Mouse (Mus musculus) lung, embryonic 16.5 days (tissue): ENCODE results near the gene Scaper. TPM values are rescaled to one million over a fixed set of nuclear protein-coding genes. Genes with fewer than 3 reads are reported as not detected.

Source experiments
- ATAC-seq: fragments of 200-750 bp; cut with Nextera tagmentation; 2 replicates; pipeline ENCODE4 v1.8.0; 2017; ENCODE audit warnings: low read depth, mild to moderate bottlenecking, moderate library complexity
- H3K27ac ChIP-seq: fragments of 300-500 bp; sonication (generic); 2 replicates; pipeline ENCODE4 v1.5.1; 2014; ENCODE audit warnings: mild to moderate bottlenecking, control low read depth, low read length
- H3K27me3 ChIP-seq: fragments of 300-500 bp; sonication (generic); 2 replicates; pipeline ENCODE4 v1.6.1; 2014; ENCODE audit warnings: low read depth, low read length, mixed read lengths; ENCODE audit not compliant: control insufficient read depth, insufficient read depth
- H3K36me3 ChIP-seq: fragments of 300-500 bp; sonication (generic); 2 replicates; pipeline ENCODE4 v1.6.1; 2014; ENCODE audit warnings: low read length; ENCODE audit not compliant: control insufficient read depth, insufficient read depth
- H3K4me1 ChIP-seq: fragments of 300-500 bp; sonication (generic); replicated peaks from 2 replicates; pipeline ENCODE4 v1.6.1; 2014; ENCODE audit warnings: low read length, mixed read lengths; ENCODE audit not compliant: control insufficient read depth, insufficient read depth
- H3K4me2 ChIP-seq: fragments of 300-500 bp; sonication (generic); 2 replicates; pipeline ENCODE4 v1.6.1; 2014; ENCODE audit warnings: low read depth, low read length, control low read depth
- H3K4me3 ChIP-seq: fragments of 300-500 bp; sonication (generic); 2 replicates; pipeline ENCODE4 v1.5.1; 2014; ENCODE audit warnings: mild to moderate bottlenecking, low read length, control low read depth
- H3K9ac ChIP-seq: fragments of 300-500 bp; sonication (generic); 2 replicates; pipeline ENCODE4 v1.6.1; 2014; ENCODE audit warnings: low read length, control low read depth
- H3K9me3 ChIP-seq: fragments of 300-500 bp; sonication (generic); 2 replicates; pipeline ENCODE4 v1.6.1; 2016; ENCODE audit warnings: low read length; ENCODE audit not compliant: control insufficient read depth
- WGBS: fragments of 180-500 bp; shearing (Covaris S2); extraction: QIAGEN DNeasy Blood & Tissue Kit; methylation state at CpG from one replicate; pipeline ENCODE4 v1.1.7; 2014; 5-methylcytosine and 5-hydroxymethylcytosine counted together
- polyA plus RNA-seq: library from polyadenylated mRNA; unstranded; fragments of >200 nt; fragmentation: Nextera tagmentation; extraction: Ambion mirVana; gene quantifications from 2 replicates; pipeline ENCODE4 v1.2.1, GENCODE M21; 2015

The Scaper gene
- polyA plus RNA-seq, 1 experiment from 2014 or later: 7.3 TPM

DNA sequence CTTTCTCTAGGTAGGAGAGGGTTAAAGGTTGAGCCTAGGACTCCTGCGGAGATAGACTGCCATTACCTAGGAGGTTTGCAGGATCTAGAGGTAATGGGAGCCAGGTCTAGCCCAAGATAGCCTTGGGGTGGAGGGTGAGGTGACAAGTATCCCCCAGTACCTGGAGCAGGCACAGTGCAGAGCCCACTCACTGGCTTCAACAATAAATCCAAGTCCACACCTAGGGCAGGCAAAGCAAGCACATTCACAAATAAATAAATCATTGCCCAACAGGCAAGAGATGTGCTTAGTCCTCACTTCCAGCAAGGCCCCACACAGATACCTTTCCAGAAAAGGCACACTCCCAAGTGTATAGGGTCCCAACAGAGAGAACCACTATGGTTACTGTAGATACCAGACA lies 398.9 kb downstream of the Scaper start:
- 13% methylated on average over 1 of the region's 1 CpGs for WGBS
- Histone ChIP-seq H3K9ac (no peak overlapping the region), H3K27me3 (peaks cover 63% of the 10 kb centered on the region), H3K36me3 (no peaks in the 10 kb centered on the region), H3K4me1 (peaks cover 17% of the 10 kb centered on the region), H3K9me3 (no peaks in the 10 kb centered on the region), H3K27ac (no peak overlapping the region), H3K4me3 (no peak overlapping the region), H3K4me2 (no peak overlapping the region)
- no peak for ATAC-seq

DNA sequence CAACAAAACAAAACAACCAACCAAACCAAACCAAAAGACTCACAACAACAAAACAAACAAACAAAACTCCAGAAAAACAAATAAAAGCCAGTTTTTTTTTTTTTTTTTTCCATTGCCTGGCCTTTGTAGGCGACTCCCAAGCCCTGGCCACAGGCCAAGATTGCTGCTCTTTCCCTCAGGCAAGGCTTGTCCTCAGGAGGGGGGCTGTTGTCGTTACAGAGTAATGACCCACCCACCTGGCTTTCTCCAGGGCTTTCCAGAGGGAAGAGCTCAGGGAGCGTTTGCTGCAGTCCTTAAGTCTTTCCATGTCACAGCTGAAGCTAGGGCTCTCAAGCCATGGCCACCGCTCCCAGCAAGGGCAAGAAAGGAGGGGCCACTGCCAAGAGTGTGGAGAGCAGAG lies 399.5 kb downstream of the Scaper start, which contains the start of gene Isl2:
TSS of gene Isl2 (plus strand) at position 296 of the 400 bp plus-strand sequence.
- no peaks in the 10 kb centered on the region for H3K36me3 ChIP-seq
- H3K4me2 ChIP-seq: no peak within 1 kb of the TSS
- no peak for ATAC-seq
- peaks cover 57% of the 10 kb centered on the region for H3K27me3 ChIP-seq
- no peak within 1 kb of the TSS for H3K27ac ChIP-seq
- H3K4me3 ChIP-seq: no peak within 1 kb of the TSS
- peaks cover 17% of the 10 kb centered on the region for H3K4me1 ChIP-seq
- 8% methylated on average over 4 of the region's 4 CpGs for WGBS
- H3K9ac ChIP-seq: no peak within 1 kb of the TSS
- no peaks in the 10 kb centered on the region for H3K9me3 ChIP-seq

DNA sequence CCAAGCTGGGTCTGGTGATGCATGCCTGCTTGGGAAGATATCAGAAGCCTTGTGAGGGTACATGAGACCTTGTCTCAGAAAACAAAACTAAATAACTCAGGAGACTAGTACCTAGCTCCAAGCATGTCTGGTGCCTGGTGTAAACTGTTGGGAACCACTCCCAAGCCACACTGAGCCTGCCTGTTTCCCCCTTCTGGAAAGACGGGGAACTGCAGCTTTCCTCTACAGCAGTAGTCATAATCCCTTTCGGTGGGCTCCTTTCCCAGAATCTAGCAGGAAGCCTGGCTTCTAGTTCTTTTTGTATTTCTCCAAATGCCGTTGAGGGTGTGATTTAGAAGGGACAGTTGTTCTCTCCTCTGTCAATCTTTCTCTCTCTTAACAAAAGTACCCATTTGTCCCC lies 402.0 kb downstream of the Scaper start:
- no peak overlapping the region for H3K27ac ChIP-seq
- H3K4me2 ChIP-seq: no peak overlapping the region
- no peaks in the 10 kb centered on the region for H3K9me3 ChIP-seq
- H3K4me1 ChIP-seq: peaks cover 5% of the 10 kb centered on the region
- no peak overlapping the region for H3K9ac ChIP-seq
- ATAC-seq: 0 out of 2 replicates have a peak, but pooled peaks have one; percentile 35
- peaks cover 36% of the 10 kb centered on the region for H3K27me3 ChIP-seq
- H3K36me3 ChIP-seq: no peaks in the 10 kb centered on the region
- no peak overlapping the region for H3K4me3 ChIP-seq
- WGBS: 22% methylated on average over 3 of the region's 3 CpGs

DNA sequence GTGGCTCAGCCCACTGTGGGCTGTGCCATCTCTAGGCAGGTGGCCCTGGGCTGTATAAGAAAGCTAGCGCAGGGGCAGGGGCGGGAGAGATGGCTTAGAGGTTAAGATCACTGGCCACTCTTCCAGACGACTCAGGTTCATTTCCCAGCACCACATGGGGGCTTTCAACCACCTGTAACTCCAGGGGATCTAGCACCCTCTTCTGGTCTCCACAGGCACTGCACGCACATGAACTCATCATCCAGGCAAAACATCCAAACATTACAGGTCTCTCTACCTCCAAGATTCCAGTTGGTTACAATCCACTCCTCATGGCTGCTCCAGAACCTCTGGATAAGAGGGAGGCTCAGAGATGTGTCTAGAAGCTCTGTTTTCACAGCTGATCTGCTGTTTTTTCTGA lies 412.2 kb downstream of the Scaper start:
- WGBS: 47% methylated on average over 4 of the region's 4 CpGs
- no peaks in the 10 kb centered on the region for H3K4me1 ChIP-seq
- no peaks in the 10 kb centered on the region for H3K9me3 ChIP-seq
- no peak for ATAC-seq
- no peak overlapping the region for H3K4me2 ChIP-seq
- no peak overlapping the region for H3K27ac ChIP-seq
- H3K4me3 ChIP-seq: no peak overlapping the region
- H3K9ac ChIP-seq: no peak overlapping the region
- no peaks in the 10 kb centered on the region for H3K36me3 ChIP-seq
- no peaks in the 10 kb centered on the region for H3K27me3 ChIP-seq

DNA sequence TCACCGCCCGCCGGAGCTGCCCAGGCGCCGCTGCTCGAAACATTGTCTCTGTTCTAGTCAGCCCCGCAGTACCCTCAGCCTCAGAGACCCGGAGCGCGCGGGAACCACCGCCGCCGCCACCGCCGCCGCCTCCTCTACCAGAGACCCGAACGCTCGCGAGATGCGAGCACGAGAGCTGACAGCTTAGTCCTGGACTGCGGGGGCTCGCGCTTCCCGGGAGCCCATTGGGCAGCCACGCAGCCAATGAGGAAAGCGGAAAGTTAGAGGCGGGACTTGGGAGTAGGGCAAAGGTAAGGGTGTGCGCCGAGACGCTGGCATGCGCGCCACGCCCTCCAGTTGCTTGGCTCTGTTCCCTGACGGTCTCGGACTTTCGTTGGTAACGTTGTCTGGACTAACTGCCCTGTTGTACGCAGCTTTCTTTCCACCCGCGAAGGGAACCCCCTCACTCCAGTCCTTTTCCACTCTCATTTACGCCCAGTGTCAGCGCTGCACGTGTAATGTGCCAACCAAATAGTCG lies 425.8 kb downstream of the Scaper start, which contains the start of gene Etfa:
TSS of gene Etfa (minus strand) at position 217 of the 517 bp plus-strand sequence.
- ATAC-seq: peak; percentile 100
- Histone ChIP-seq H3K4me1 (peaks cover 14% of the 10 kb centered on the region; the same call in 1 of the 2 replicates), H3K9ac (peak within 1 kb of the TSS; percentile 96), H3K9me3 (no peaks in the 10 kb centered on the region), H3K4me3 (peak within 1 kb of the TSS; percentile 98), H3K27ac (peak within 1 kb of the TSS; percentile 94), H3K36me3 (no peaks in the 10 kb centered on the region), H3K27me3 (no peaks in the 10 kb centered on the region; the same call in none of the 2 replicates), H3K4me2 (peak within 1 kb of the TSS; percentile 91)
- under 1% methylated on average over 47 of the region's 47 CpGs for WGBS

DNA sequence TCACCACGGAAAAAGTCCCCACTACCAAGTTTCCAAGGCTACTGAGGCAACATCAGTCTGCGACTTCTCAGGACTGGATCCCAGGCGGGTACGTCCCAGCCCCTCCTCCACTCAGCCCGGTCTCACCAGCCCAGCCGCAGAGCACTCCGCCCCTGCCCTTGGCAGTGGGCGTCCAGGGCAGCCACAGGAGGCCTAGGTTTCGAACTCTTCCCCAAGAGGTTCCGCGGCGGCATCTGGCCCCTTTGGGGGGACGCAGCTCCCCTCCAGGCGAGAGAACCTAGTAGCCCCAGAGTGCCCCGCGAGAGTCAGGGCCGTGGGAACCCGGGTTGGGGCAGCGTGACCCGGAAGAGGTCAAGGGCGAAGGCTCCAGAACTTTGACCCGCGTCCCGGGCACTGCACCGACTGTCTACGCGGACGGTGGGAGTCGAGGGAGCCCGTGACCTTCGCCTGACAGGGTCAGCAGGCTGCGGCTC lies 426.4 kb downstream of the Scaper start:
- Histone ChIP-seq H3K4me3 (peak overlapping the region; percentile 98), H3K9ac (peak overlapping the region; percentile 96), H3K4me1 (peaks cover 14% of the 10 kb centered on the region; the same call in 1 of the 2 replicates), H3K4me2 (peak overlapping the region; percentile 91), H3K9me3 (no peaks in the 10 kb centered on the region), H3K36me3 (no peaks in the 10 kb centered on the region), H3K27ac (peak overlapping the region; percentile 94), H3K27me3 (no peaks in the 10 kb centered on the region; the same call in 1 of the 2 replicates)
- WGBS: under 1% methylated on average over 32 of the region's 32 CpGs
- ATAC-seq: peak; percentile 85

DNA sequence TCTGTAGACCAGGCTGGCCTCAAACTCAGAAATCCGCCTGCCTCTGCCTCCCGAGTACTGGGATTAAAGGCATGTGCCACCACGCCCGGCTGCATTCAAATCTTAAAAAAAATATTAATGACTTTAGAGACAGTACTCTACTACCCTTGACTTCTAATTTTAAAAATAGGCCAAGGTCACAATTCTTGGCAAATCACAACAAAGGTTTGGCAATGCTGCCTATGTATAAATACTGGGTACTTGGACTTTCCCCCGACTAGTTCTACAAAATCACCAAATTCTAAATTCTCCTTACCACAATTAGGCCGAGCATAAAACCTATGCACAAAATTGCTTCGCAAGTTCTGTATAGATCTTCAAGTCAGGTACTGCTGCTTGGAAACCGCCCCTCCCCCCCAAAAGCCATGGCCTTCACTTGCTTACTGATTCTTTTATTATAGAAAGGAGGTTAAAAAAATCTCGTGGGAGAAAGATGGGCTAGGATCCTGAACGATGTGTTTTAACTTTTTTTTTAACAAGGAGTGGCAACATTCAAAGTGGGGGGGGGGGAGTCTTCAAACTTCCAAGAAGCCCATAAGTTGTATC lies 427.2 kb downstream of the Scaper start:
- peak overlapping the region; percentile 98 for H3K4me3 ChIP-seq
- 74% methylated on average over 10 of the region's 10 CpGs for WGBS
- no peaks in the 10 kb centered on the region for H3K9me3 ChIP-seq
- H3K36me3 ChIP-seq: no peaks in the 10 kb centered on the region
- ATAC-seq: no peak
- H3K4me2 ChIP-seq: peak overlapping the region; percentile 91
- no peak overlapping the region for H3K9ac ChIP-seq
- H3K27ac ChIP-seq: no peak overlapping the region
- peaks cover 14% of the 10 kb centered on the region; the same call in 1 of the 2 replicates for H3K4me1 ChIP-seq
- H3K27me3 ChIP-seq: no peaks in the 10 kb centered on the region; the same call in 1 of the 2 replicates

DNA sequence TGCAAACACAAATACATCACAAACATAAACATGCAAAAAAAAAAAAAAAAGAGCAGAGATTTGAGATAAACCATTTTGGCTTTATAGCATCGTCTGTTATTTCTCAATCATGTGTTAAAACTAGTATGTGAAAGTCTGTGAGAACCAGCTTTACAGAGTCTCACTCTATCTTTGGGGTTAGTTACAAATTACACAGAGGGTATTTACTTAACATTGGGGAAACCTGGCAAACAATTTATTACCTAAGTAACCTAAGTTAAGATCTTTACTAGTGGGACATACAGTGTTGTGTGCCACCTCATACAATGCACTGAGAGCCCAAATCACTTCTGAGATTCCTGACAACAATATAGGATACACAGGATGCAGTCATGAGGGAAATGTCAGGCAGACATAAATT lies 428.2 kb downstream of the Scaper start:
- peaks cover 14% of the 10 kb centered on the region; the same call in 1 of the 2 replicates for H3K4me1 ChIP-seq
- H3K36me3 ChIP-seq: no peaks in the 10 kb centered on the region
- no peak overlapping the region for H3K4me2 ChIP-seq
- H3K9me3 ChIP-seq: no peaks in the 10 kb centered on the region
- WGBS: 72% methylated on average over 1 of the region's 1 CpGs
- H3K4me3 ChIP-seq: no peak overlapping the region
- no peak for ATAC-seq
- H3K9ac ChIP-seq: no peak overlapping the region
- H3K27ac ChIP-seq: no peak overlapping the region
- no peaks in the 10 kb centered on the region; the same call in 1 of the 2 replicates for H3K27me3 ChIP-seq

DNA sequence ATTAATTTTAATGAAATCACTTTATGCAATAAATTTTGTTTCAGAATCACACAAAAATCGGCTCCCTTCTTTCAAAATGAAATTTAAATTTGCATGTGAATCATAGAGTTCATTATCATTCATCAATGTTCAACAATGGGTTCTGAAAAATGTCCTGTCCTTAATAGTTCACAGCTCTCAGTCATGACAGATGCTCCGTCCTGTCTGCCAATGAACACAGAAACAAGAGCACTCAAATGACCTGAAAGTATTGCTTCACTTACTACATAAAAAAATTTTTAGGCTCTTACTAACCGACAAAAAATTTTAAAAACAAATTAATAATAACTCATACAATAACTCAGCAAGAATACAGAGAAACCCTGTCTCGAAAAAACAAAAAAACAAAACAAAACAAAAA lies 429.2 kb downstream of the Scaper start:
- Histone ChIP-seq H3K27ac (no peak overlapping the region), H3K27me3 (no peaks in the 10 kb centered on the region; the same call in 1 of the 2 replicates), H3K4me2 (no peak overlapping the region), H3K36me3 (no peaks in the 10 kb centered on the region), H3K4me3 (no peak overlapping the region), H3K4me1 (peaks cover 14% of the 10 kb centered on the region; the same call in 1 of the 2 replicates), H3K9me3 (no peaks in the 10 kb centered on the region), H3K9ac (no peak overlapping the region)
- WGBS: 76% methylated on average over 4 of the region's 4 CpGs
- no peak for ATAC-seq
